ENCODE assay signal across 8 mouse cellular contexts in the genomic region with DNA sequence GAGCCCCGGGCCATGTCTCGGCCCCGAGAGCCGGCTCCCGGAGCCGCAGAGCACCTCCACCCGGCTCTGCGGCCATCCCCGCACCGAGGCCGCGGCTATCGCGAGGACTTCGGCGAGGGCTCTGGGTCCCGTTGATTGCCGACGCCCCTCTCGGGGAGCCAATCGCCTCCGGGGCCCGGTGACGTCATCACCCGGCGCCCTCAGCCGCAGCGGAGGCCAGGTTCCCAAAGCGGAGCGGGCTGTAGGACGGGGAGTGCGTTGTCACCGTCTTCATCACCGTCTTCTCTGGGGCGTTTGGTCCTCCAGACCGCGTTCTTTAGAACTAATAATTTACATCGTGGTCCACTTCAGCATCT. TPM values are rescaled to one million over a fixed set of nuclear protein-coding genes. Genes with fewer than 3 reads are reported as not detected.
DNase-seq lines count a peak whose midpoint lies in the region; ATAC-seq lines count a peak whose summit lies in the region.

Gene Tmem183a, minus strand, starts transcription at position 123 of the 356 bp plus-strand sequence.

- ATAC-seq in hindbrain, embryonic 11.5 days (ENCODE audit: low FRiP score) = peak; percentile 97

- 0 out of 2 replicates have a peak, but pooled peaks cover 4% of the 10 kb centered on the region for H3K36me3 ChIP-seq in hindbrain, embryonic 11.5 days (ENCODE audit: control insufficient read depth, insufficient read depth, low read length)

- H3K27ac ChIP-seq in hindbrain, embryonic 11.5 days (ENCODE audit: low read depth, low read length) = peak within 1 kb of the TSS; percentile 73

- H3K27me3 ChIP-seq in hindbrain, embryonic 11.5 days (ENCODE audit: control insufficient read depth, insufficient read depth, low read length) = no peaks in the 10 kb centered on the region

- DNase-seq in MN1 (ENCODE audit: low spot score) = peak; percentile 97
- peak; percentile 96 for DNase-seq in cerebellum, adult 9-10 months
- DNase-seq in frontal cortex, adult 2 months (ENCODE audit: extremely low spot score in 1 of 2, low spot score in 1 of 2) = peak; percentile 89 to 97
- DNase-seq in hindbrain, embryonic 11.5 days (ENCODE audit: low spot score) = peak; percentile 97
- DNase-seq in layer of hippocampus, postnatal 10 days (ENCODE audit: low spot score in 2 of 2) = peak; percentile 95 to 97
- peak; percentile 97 for DNase-seq in lung, postnatal 10 days
- DNase-seq in ovary, postnatal 36 days (ENCODE audit: low spot score) = peak; percentile 97
- DNase-seq in thymus, postnatal 25 days = peak; percentile 96

- H3K4me3 ChIP-seq in hindbrain, embryonic 11.5 days (ENCODE audit: low read depth, low read length) = peak within 1 kb of the TSS; percentile 86

- no peaks in the 10 kb centered on the region for H3K4me1 ChIP-seq in hindbrain, embryonic 11.5 days (replicated peaks; ENCODE audit: control insufficient read depth, insufficient read depth, low read length)

- no peaks in the 10 kb centered on the region for H3K9me3 ChIP-seq in hindbrain, embryonic 11.5 days (ENCODE audit: control insufficient read depth, low read length)

- peak within 1 kb of the TSS; percentile 92 for H3K9ac ChIP-seq in hindbrain, embryonic 11.5 days (ENCODE audit: low read depth, low read length)

- H3K4me2 ChIP-seq in hindbrain, embryonic 11.5 days (replicated peaks; ENCODE audit: low read depth, low read length) = peak within 1 kb of the TSS; percentile 74

- WGBS in hindbrain, embryonic 11.5 days = 4% methylated on average over 26 of the region's 38 CpGs

RNA-seq across cellular contexts. Expression of gene Tmem183a, which starts in this region (rescaled TPM):
- 54.0 and 62.4 TPM in 2 replicates for polyA plus RNA-seq in frontal cortex, adult 2 months (2012; rRNA removed)
- polyA plus RNA-seq in hindbrain, embryonic 11.5 days (2014; fragmentation: Nextera tagmentation; extraction: Ambion mirVana) = 126 and 128 TPM in 2 replicates
- total RNA-seq in layer of hippocampus, postnatal 10 days (2021) = 100 to 1,000 TPM in 1 of 2 experiments, 10 to 100 TPM in 1; 96.2 to 104 TPM

Comparison
In these comparisons a context has a peak if more than half of its experiments do, and no peak if none do; other contexts are left out.
1. Peak in every context shown above with its lines: DNase-seq, ATAC-seq, H3K4me3 ChIP-seq and H3K27ac ChIP-seq.